Mouse (Mus musculus) mouse trophoblast stem cell (cell line): Measurements from ENCODE around the gene Smim20.

Experiments used
- in situ Hi-C, 2 experiments: fragments of 300-500 bp; cut with MseI, MboI; formaldehyde crosslinking; loops; 2 replicates in 1 of 2; 3 replicates in 1 of 2; pipeline ENCODE4 v1.15.1; 2025

Gene Smim20

DNA sequence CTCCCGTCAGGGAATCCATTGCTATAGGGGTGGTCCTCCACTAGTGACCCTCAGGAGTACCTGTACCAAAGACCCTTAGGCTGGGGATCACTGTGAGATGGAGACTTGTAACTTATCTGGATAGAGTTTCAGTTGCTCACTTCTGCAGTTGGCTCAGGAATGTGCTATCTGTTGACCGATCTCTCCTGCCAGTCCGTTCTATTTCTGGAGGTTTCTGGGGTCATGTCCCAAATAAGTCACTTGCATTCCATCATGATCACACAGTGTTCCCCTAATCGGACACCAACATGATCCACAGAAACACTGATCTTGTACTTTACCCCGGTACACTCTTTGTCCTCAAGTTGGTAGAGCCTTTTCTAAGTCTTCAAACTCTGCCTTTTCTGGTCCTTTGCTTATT, 40.6 kb downstream of the Smim20 start:
- in situ Hi-C loops = no loop called here

DNA sequence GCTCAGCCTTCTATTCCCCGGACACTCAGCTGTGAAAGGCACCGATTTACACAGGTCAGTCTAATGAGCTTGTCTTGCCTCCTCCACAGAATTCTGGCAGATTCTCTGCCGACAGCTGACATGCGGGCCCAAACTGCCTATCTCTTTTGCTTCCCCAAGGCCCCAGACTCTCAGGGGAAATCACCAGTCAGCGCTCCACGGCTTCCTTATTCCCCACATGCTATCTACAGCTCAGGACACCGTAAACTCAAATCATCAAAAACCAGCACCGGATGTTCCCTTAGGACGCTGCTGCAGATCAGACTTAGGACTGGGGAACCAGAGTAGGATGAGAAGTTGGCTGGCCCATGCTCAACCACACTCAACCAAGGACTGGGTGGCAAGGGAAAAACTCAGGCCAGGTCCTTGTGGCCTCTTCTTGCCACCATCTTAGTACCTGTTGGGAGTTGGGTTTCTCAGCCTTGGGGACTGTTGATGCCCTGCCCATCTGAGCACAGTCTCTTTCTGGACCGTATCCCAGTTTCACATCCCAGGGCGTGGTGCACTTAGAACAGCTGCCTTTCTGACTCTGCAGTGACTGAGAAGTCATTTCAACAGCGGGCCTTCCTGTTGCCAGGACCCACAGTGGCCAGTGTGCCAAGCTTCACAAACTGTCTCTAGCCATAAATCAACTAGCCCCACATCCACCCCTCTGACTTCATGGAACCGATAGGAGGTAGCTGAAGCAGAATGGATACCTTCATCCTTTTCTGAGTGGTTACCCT, 47.7 kb downstream of the Smim20 start:
- in situ Hi-C loops = no loop called here

DNA sequence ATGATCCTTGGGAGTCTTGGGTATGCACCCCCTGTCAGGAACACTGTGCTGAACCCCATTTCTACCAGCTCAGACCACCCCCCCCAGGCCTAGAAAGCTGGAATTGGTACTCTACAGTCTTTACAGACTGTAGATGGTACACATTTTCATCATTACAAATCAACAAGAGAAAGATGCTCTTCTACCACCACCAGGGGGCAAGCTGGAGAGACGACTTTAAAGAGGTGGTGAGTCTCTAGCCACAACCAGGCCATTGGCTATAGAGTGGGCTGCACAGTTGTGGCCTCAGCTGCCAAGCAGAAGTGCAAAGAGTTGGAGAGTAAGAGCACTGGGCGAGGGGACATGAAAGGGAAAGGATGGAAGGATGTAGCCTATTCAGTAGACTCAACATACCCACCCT, 48.9 kb downstream of the Smim20 start:
- in situ Hi-C loops = no loop called here

DNA sequence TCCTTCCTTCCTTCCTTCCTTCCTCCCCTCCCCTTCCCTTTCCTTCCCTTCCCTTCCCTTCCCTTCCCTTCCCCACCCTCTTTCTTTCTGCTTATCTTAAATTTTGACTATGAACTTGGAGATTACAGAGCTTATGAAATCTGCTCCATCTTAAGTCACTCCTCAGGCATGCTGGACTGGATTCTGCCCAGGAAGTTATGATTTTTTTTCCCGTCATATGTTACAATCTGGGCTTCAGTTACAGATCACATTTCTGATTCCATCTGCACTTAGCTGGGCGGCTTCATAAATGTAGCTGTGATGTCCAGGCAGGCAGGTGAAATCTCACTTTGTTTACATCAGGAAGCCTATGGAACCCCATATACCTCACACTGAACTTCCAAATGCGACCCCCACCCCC, 50.5 kb downstream of the Smim20 start:
- in situ Hi-C loops = no loop called here

DNA sequence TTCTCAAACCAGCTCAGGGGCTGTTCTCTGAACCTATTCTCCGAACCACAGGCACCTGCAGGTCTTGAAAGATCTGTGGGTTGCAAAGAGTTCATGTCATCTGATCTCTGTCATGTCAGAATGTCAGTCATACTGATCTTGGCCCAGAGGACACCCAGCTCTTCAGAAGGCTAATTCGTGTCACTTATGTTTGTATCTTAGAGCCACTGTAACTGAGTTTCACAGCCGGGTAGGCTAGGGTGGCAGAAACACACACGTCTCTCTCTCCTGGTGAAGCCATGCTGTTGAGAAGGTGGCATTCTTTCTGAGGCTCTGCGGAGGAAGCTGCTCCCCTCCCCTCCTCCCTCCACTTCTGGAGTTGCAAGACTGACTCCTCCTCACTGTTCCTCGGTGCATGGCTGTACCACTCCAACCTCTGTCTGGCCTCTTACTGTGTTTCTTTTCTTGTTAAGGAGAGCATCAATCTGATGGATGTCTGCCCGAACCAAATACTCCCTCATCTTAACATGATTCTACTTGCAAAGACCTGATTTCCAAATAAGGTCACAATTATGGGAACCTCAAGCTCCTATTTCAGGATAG, 51.1 kb downstream of the Smim20 start:
- in situ Hi-C loops = no loop called here

DNA sequence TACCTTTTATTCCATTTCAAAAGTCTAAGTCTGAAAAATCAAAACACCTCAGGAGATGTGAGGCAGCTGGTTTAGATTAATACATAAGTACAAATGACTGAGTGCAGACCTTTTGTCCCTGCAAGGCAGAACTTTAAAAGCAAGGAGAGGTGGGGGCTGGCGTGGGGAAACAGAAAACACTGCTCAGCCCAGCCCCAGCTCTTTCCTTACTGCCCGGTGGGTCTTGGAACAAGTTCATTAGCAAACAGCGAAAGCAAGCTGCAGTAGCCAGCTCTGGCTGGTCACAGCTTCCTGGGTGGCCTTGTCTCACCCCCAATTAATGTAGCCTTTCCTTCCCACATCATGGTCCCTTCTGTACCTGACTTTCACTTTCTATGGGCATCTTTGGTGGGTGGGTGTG, 53.4 kb downstream of the Smim20 start:
- in situ Hi-C loops = no loop called here

DNA sequence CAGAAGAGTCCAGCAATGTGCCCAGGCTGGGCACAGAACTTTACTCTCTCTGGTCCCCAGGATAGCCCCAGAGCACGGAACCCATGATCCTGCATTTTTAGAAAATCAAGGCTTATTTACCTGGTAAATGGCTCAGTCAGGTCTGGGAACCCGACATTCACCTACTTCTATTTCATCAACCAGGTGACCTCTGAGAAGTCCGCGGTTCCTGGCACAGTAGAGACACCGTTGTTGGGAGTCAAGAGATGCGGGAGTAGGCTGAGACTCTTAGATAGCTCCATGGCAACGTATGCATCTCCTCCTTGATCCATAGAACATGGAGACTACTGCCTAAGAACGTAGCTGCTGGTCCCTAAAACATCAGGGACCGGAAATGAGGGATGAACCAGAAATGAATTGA, 55.0 kb downstream of the Smim20 start:
- in situ Hi-C loops = no loop called here

DNA sequence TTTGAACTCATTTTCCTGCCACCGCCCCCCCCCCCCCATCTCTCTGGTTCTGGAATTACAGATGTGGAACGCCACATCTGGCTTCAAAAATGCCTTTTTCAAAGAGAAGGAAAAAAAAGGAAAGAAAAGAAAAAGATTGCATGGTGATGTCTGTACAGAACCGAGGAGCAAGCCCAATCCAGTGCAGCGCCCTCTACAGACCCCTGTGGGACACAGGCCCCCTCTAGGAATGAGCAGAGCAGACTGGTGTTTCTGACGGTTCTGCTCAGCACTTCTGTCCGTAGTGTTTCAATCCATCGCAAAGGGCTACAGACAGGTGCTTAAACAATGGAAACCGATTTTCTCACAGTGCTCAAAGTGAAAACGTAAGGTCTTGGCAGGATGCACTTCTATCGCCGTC, 55.6 kb downstream of the Smim20 start:
- in situ Hi-C loops = no loop called here

DNA sequence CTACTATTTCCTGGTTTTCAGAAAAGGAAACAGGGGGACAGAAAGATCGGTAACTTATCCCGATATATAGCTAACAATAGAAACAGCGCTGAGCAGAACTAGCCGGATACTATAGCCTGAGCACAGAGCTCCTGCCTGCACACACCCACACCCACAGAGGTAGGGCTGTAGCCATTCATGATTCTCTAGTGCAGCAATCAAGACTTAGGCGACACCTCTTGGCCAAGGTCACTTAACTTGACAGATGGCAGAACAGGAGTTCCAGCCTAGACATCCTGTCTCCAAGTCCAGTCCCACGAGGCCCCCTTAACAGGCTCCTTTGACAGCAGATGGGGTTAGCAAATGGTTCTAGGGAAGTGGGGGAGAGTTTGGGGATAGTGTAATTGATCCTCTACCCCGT, 56.2 kb downstream of the Smim20 start:
- in situ Hi-C loops = no loop called here

DNA sequence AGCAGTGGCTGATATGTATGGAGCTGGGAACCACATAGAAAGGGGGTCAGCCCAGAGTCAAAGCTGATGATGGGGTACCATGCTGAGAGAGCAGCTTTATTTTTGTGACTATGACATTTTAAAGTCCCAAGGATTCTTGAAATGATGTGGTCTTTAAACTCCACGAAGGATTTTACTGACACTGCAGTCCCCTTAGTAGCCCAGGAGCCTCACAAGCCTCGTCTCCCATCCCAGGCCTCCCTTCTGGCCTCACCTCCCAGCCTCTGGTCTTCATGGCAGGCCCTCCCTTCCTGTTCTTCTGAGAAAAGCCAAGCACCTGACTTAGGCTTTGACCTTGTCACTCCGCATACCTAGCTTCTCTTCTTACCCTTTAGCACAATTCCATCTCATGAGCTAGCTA, 57.4 kb downstream of the Smim20 start:
- in situ Hi-C loops = no loop called here

DNA sequence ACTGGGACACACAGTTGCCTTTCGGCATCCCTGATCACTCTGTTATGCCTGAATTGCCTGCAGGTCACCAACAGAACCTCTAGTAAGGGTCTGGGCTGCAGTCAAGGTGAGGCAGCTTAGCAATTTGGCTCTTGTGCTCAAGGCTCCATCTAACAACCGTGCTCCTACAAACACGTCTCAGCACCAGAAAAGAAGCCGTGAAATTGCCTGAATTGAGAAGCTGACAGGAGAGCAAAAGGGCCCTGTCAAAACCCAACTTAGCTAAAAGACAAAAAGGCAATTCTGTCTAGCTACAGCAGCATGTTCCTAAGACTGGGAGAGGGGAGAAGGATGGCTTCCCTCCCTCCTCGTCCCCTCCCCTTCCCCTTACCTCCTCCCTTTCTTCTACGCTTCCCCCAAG, 57.9 kb downstream of the Smim20 start:
- in situ Hi-C loops = loop anchor here in 1 of 2 experiments (25.0 kb wide), 1 partner anchor 788 kb away; no protein-coding TSS in a partner anchor

DNA sequence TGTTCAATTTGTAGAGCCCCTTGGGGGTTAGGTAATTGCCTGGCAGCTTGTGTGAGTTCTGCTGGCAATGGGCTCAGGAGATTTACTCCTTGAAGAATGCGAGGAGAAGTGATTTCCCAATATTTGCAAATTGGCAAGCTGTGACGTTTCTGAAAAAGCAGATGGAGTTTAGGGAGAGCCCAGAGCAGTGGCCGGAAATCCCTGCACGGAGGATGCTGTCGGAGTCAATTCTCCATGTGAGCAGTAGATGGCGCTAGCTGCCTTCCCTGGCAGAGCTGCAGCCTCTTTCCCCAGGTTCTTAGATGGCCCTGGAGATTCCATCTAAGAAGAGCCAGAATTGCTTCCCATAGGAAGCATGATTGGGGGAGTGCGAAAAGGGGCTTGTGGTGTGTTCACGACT, 59.1 kb downstream of the Smim20 start:
- in situ Hi-C loops = loop anchor here in 1 of 2 experiments (25.0 kb wide), 1 partner anchor 786 kb away; no protein-coding TSS in a partner anchor

DNA sequence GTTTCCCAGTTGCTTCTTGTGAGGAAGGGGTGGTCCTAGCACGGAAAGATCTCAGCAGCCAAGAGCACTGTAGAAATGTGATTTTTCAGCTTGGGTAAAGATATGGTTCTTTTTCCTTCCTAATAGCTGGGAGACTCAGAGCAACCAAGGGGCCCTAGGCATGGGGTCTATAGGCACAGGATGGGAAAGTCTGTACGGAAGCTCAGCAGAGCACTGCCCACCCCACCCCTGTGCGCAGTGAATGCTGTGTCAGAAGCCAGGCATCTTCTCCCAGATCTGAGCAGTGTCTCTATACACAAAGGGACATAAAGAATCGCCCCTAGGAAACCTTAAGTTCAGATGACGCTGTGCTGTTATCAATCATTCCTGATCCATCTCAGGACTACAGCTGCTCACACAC, 59.6 kb downstream of the Smim20 start:
- in situ Hi-C loops = loop anchor here in 1 of 2 experiments (25.0 kb wide), 1 partner anchor 786 kb away; no protein-coding TSS in a partner anchor
